Mouse (Mus musculus): ENCODE data around the gene Jak2.

Gene Jak2

GRCm38 (mm10) chr19:29251191-29251957 is at the start of gene Jak2:
Gene Jak2 (plus strand): TSS chr19:29251828.
- DNase-seq: peak; percentile 91

- DNase-seq: no peak
These were observed 48.3 kb upstream of the Jak2 start for GRCm38 (mm10) chr19:29203337-29203736.

- no peak for DNase-seq
These were observed 47.0 kb upstream of the Jak2 start for GRCm38 (mm10) chr19:29204583-29204982.

GRCm38 (mm10) chr19:29205267-29205666 is 46.4 kb upstream of the Jak2 start:
- no peak for DNase-seq

- no peak for DNase-seq
These were observed 41.7 kb upstream of the Jak2 start for GRCm38 (mm10) chr19:29209898-29210297.

- no peak for DNase-seq
These were observed 41.3 kb upstream of the Jak2 start for GRCm38 (mm10) chr19:29210319-29210718.

- DNase-seq: no peak
These were observed 35.7 kb upstream of the Jak2 start for GRCm38 (mm10) chr19:29215811-29216509.

- no peak for DNase-seq
These were observed 29.8 kb upstream of the Jak2 start for GRCm38 (mm10) chr19:29221867-29222266.

- DNase-seq: no peak
These were observed 26.7 kb upstream of the Jak2 start for GRCm38 (mm10) chr19:29224968-29225367.

GRCm38 (mm10) chr19:29226996-29227395 is 24.6 kb upstream of the Jak2 start:
- no peak for DNase-seq

- no peak for DNase-seq
These were observed 23.6 kb upstream of the Jak2 start for GRCm38 (mm10) chr19:29227941-29228590.

GRCm38 (mm10) chr19:29228989-29229388 is 22.6 kb upstream of the Jak2 start:
- no peak for DNase-seq

- no peak for DNase-seq
These were observed 18.9 kb upstream of the Jak2 start for GRCm38 (mm10) chr19:29232738-29233137.

GRCm38 (mm10) chr19:29236658-29237385 is 14.8 kb upstream of the Jak2 start:
- no peak for DNase-seq

- DNase-seq: no peak
These were observed 13.5 kb upstream of the Jak2 start for GRCm38 (mm10) chr19:29238171-29238570.

GRCm38 (mm10) chr19:29239513-29240235 is 12.0 kb upstream of the Jak2 start:
- DNase-seq: no peak

- no peak for DNase-seq
These were observed 11.0 kb upstream of the Jak2 start for GRCm38 (mm10) chr19:29240676-29241075.

GRCm38 (mm10) chr19:29241581-29241980 is 10.0 kb upstream of the Jak2 start:
- DNase-seq: no peak

- DNase-seq: no peak
These were observed 1.7 kb upstream of the Jak2 start for GRCm38 (mm10) chr19:29249933-29250332.

- peak; percentile 44 for DNase-seq
These were observed 552 bp downstream of the Jak2 start for GRCm38 (mm10) chr19:29251958-29252801.

- peak; percentile 28 for DNase-seq
These were observed 1.4 kb downstream of the Jak2 start for GRCm38 (mm10) chr19:29252831-29253545.

Data from cerebellum, adult 9-11 months (tissue).